Mouse (Mus musculus): ENCODE results near the gene Cnnm1. TPM values are rescaled to one million over a fixed set of nuclear protein-coding genes. Genes with fewer than 3 reads are reported as not detected.

The Cnnm1 gene
- polyA plus RNA-seq, 1 experiment, result 6.0 TPM

GRCm38 (mm10) chr19:43465076-43465475 is 24.8 kb downstream of the Cnnm1 start:
- Histone ChIP-seq H3K27me3 (replicated peaks; ENCODE audit: control insufficient read depth, insufficient read depth, low read length) (no peaks in the 10 kb centered on the region), H3K36me3 (ENCODE audit: control insufficient read depth, insufficient read depth, low read length) (no peaks in the 10 kb centered on the region), H3K4me3 (ENCODE audit: insufficient read depth, low read depth, low read length) (no peak overlapping the region), H3K27ac (ENCODE audit: insufficient read depth, low read depth, low read length) (no peak overlapping the region), H3K4me1 (ENCODE audit: control insufficient read depth, insufficient read depth, low read length) (peaks cover 10% of the 10 kb centered on the region; the same call in 1 of the 2 replicates)
- DNase-seq, result no peak
- TF ChIP-seq POLR2A (IDR thresholded peaks at IDR 0.05; ENCODE audit: low read depth, low read length) (no peak), CTCF (conservative IDR thresholded peaks at IDR 0.05; ENCODE audit: insufficient read depth, insufficient read length, low read depth, low read length) (no peak)
- WGBS, result 90% methylated on average over 11 of the region's 11 CpGs

GRCm38 (mm10) chr19:43465601-43466255 is 25.5 kb downstream of the Cnnm1 start:
- 0 out of 2 replicates have a peak, but pooled peaks cover 1% of the 10 kb centered on the region for H3K36me3 ChIP-seq (ENCODE audit: control insufficient read depth, insufficient read depth, low read length)
- H3K27ac ChIP-seq (ENCODE audit: insufficient read depth, low read depth, low read length), result no peak overlapping the region
- no peaks in the 10 kb centered on the region for H3K27me3 ChIP-seq (replicated peaks; ENCODE audit: control insufficient read depth, insufficient read depth, low read length)
- 94% methylated on average over 14 of the region's 14 CpGs for whole genome bisulfite sequencing
- peaks cover 10% of the 10 kb centered on the region; the same call in 1 of the 2 replicates for H3K4me1 ChIP-seq (ENCODE audit: control insufficient read depth, insufficient read depth, low read length)
- no peak overlapping the region for H3K4me3 ChIP-seq (ENCODE audit: insufficient read depth, low read depth, low read length)
- no peak for TF ChIP-seq CTCF (conservative IDR thresholded peaks at IDR 0.05; ENCODE audit: insufficient read depth, insufficient read length, low read depth, low read length)
- TF ChIP-seq POLR2A (IDR thresholded peaks at IDR 0.05; ENCODE audit: low read depth, low read length), result no peak
- no peak for DNase-seq

- WGBS, result 89% methylated on average over 12 of the region's 12 CpGs
- no peak overlapping the region for H3K27ac ChIP-seq (ENCODE audit: insufficient read depth, low read depth, low read length)
- H3K27me3 ChIP-seq (replicated peaks; ENCODE audit: control insufficient read depth, insufficient read depth, low read length), result no peaks in the 10 kb centered on the region
- no peak overlapping the region for H3K4me3 ChIP-seq (ENCODE audit: insufficient read depth, low read depth, low read length)
- TF ChIP-seq POLR2A (IDR thresholded peaks at IDR 0.05; ENCODE audit: low read depth, low read length), result no peak
- TF ChIP-seq CTCF (conservative IDR thresholded peaks at IDR 0.05; ENCODE audit: insufficient read depth, insufficient read length, low read depth, low read length), result no peak
- DNase-seq, result no peak
- H3K4me1 ChIP-seq (ENCODE audit: control insufficient read depth, insufficient read depth, low read length), result peaks cover 9% of the 10 kb centered on the region; the same call in 1 of the 2 replicates
- H3K36me3 ChIP-seq (ENCODE audit: control insufficient read depth, insufficient read depth, low read length), result peaks cover 1% of the 10 kb centered on the region; the same call in 1 of the 2 replicates
Observed at GRCm38 (mm10) chr19:43467927-43468685, 27.9 kb downstream of the Cnnm1 start.

- DNase-seq, result no peak
- Histone ChIP-seq H3K27ac (ENCODE audit: insufficient read depth, low read depth, low read length) (no peak overlapping the region), H3K4me3 (ENCODE audit: insufficient read depth, low read depth, low read length) (no peak overlapping the region), H3K4me1 (ENCODE audit: control insufficient read depth, insufficient read depth, low read length) (peaks cover 2% of the 10 kb centered on the region; the same call in 1 of the 2 replicates), H3K36me3 (ENCODE audit: control insufficient read depth, insufficient read depth, low read length) (peaks cover 1% of the 10 kb centered on the region; the same call in 1 of the 2 replicates), H3K27me3 (replicated peaks; ENCODE audit: control insufficient read depth, insufficient read depth, low read length) (no peaks in the 10 kb centered on the region)
- WGBS, result 73% methylated on average over 7 of the region's 7 CpGs
- TF ChIP-seq POLR2A (IDR thresholded peaks at IDR 0.05; ENCODE audit: low read depth, low read length), result no peak
- TF ChIP-seq CTCF (conservative IDR thresholded peaks at IDR 0.05; ENCODE audit: insufficient read depth, insufficient read length, low read depth, low read length), result no peak
Observed at GRCm38 (mm10) chr19:43469333-43469732, 29.1 kb downstream of the Cnnm1 start.

- Histone ChIP-seq H3K27ac (ENCODE audit: insufficient read depth, low read depth, low read length) (no peak overlapping the region), H3K4me3 (ENCODE audit: insufficient read depth, low read depth, low read length) (no peak overlapping the region), H3K27me3 (replicated peaks; ENCODE audit: control insufficient read depth, insufficient read depth, low read length) (no peaks in the 10 kb centered on the region), H3K4me1 (ENCODE audit: control insufficient read depth, insufficient read depth, low read length) (peaks cover 7% of the 10 kb centered on the region; the same call in 1 of the 2 replicates), H3K36me3 (ENCODE audit: control insufficient read depth, insufficient read depth, low read length) (peaks cover 1% of the 10 kb centered on the region; the same call in 1 of the 2 replicates)
- no peak for TF ChIP-seq CTCF (conservative IDR thresholded peaks at IDR 0.05; ENCODE audit: insufficient read depth, insufficient read length, low read depth, low read length)
- no peak for TF ChIP-seq POLR2A (IDR thresholded peaks at IDR 0.05; ENCODE audit: low read depth, low read length)
- WGBS, result 79% methylated on average over 8 of the region's 8 CpGs
- DNase-seq, result no peak
Observed at GRCm38 (mm10) chr19:43472331-43472730, 32.1 kb downstream of the Cnnm1 start.

GRCm38 (mm10) chr19:43472781-43473180 is 32.5 kb downstream of the Cnnm1 start:
- H3K27ac ChIP-seq (ENCODE audit: insufficient read depth, low read depth, low read length), result no peak overlapping the region
- H3K27me3 ChIP-seq (replicated peaks; ENCODE audit: control insufficient read depth, insufficient read depth, low read length), result no peaks in the 10 kb centered on the region
- H3K4me1 ChIP-seq (ENCODE audit: control insufficient read depth, insufficient read depth, low read length), result peaks cover 7% of the 10 kb centered on the region; the same call in 1 of the 2 replicates
- peaks cover 1% of the 10 kb centered on the region; the same call in 1 of the 2 replicates for H3K36me3 ChIP-seq (ENCODE audit: control insufficient read depth, insufficient read depth, low read length)
- no peak for DNase-seq
- WGBS, result 84% methylated on average over 7 of the region's 7 CpGs
- TF ChIP-seq CTCF (conservative IDR thresholded peaks at IDR 0.05; ENCODE audit: insufficient read depth, insufficient read length, low read depth, low read length), result no peak
- no peak for TF ChIP-seq POLR2A (IDR thresholded peaks at IDR 0.05; ENCODE audit: low read depth, low read length)
- H3K4me3 ChIP-seq (ENCODE audit: insufficient read depth, low read depth, low read length), result no peak overlapping the region

GRCm38 (mm10) chr19:43475642-43476041 is 35.4 kb downstream of the Cnnm1 start:
- peaks cover 7% of the 10 kb centered on the region; the same call in 1 of the 2 replicates for H3K4me1 ChIP-seq (ENCODE audit: control insufficient read depth, insufficient read depth, low read length)
- no peaks in the 10 kb centered on the region; the same call in 1 of the 2 replicates for H3K36me3 ChIP-seq (ENCODE audit: control insufficient read depth, insufficient read depth, low read length)
- no peaks in the 10 kb centered on the region for H3K27me3 ChIP-seq (replicated peaks; ENCODE audit: control insufficient read depth, insufficient read depth, low read length)
- TF ChIP-seq POLR2A (IDR thresholded peaks at IDR 0.05; ENCODE audit: low read depth, low read length) (no peak), CTCF (conservative IDR thresholded peaks at IDR 0.05; ENCODE audit: insufficient read depth, insufficient read length, low read depth, low read length) (no peak; the same call in 1 of the 2 replicates)
- WGBS, result 21% methylated on average over 2 of the region's 2 CpGs
- H3K4me3 ChIP-seq (ENCODE audit: insufficient read depth, low read depth, low read length), result no peak overlapping the region
- H3K27ac ChIP-seq (ENCODE audit: insufficient read depth, low read depth, low read length), result peak overlapping the region; percentile 47; the same call in 1 of the 2 replicates
- peak; percentile 70 for DNase-seq

Data from kidney, adult 2 months (tissue).